Mouse (Mus musculus) liver, embryonic 14.5 days (tissue): ENCODE data around the gene Elk3.

Experiments
- CTCF ChIP-seq: IDR thresholded peaks from 2 replicates; pipeline ENCODE4 v1.5.1; 2016; ENCODE audit warnings: antibody characterized with exemption, low read depth, control low read depth
- EP300 ChIP-seq: IDR thresholded peaks from 2 replicates; pipeline ENCODE4 v1.6.1; 2016; ENCODE audit warnings: antibody characterized with exemption, low read depth

DNA sequence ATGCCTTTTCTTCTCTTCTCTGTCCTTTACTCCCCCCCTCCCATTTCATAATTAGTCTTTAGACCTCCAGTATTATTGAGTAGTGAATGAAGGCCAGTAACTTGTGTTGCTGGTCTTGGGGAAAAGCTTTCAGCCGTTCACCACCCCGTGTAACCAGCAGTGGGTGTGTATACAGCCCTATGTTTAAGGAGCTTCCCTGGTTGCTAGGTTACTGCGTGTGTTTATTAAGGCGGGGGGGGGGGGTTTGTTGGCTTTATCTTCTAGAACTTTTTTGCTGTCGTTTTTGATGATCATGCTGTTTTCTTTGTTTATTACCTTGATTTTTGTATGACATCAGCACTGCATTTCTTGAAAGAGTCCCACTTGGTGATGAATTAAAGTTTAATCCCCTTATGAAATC lies 68.1 kb downstream of the Elk3 start:
- TF ChIP-seq CTCF (no peak), EP300 (no peak)
